ENCODE assay signal across 10 mouse cellular contexts in the genomic region with DNA sequence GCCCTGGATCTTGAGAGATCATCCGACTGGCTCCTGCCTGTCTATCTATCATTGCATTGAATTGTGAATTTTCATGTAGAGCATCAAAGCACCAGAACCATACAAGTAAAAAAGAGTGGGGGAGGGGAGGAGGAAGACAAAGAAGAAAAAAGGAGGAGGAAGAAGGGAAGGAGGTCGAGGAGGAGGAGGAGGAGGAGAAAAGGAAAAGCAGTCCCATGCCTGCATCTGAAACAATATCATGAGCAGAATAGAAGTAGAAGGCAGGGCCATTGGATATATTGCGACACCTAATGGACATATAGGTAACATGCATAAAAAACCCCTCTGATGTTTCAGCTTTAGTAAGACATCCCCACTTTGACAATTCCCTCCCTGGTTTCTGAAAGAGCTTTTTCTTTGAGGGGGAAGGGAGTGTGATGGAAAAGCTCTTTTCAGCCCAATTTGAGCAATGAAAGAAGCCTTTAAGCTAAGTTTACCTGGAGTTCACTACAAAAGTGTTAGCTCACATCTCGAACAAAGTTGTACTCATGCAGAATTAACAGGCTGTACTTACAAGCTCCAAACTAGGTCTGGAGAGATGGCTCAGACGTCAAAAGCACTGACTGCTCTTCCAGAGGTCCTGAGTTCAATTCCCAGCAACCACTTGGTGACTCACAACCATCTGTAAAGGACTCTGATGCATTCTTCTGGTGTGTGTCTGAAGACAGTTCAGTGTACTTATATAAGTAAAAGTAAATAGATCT. TPM values are rescaled to one million over a fixed set of nuclear protein-coding genes. Genes with fewer than 3 reads are reported as not detected.
DNase-seq lines count a peak whose midpoint lies in the region; ATAC-seq lines count a peak whose summit lies in the region.
"Had no signal": no experiment of that assay in that cellular context is flagged by ENCODE, and none has a peak within 500 bp of the region (broad histone marks: within the 10 kb centered on the region; RNA-seq: fewer than 3 reads in every experiment).

No protein-coding gene starts in this region.

- no peak overlapping the region for H3K27ac ChIP-seq in heart, embryonic 11.5 days (ENCODE audit: low read depth, low read length)
- no peak overlapping the region for H3K27ac ChIP-seq in midbrain, embryonic 14.5 days (replicated peaks; ENCODE audit: low read depth, low read length)
- H3K27ac ChIP-seq in midbrain, embryonic 10.5 days (replicated peaks): no peak overlapping the region

- no peaks in the 10 kb centered on the region for H3K4me1 ChIP-seq in heart, embryonic 11.5 days (ENCODE audit: control insufficient read depth, insufficient read depth, low read length)
- H3K4me1 ChIP-seq in midbrain, embryonic 14.5 days (ENCODE audit: control insufficient read depth, insufficient read depth, low read length): peaks cover 2% of the 10 kb centered on the region; the same call in 1 of the 2 replicates
- peaks cover 15% of the 10 kb centered on the region for H3K4me1 ChIP-seq in midbrain, embryonic 10.5 days

- no peaks in the 10 kb centered on the region for H3K36me3 ChIP-seq in heart, embryonic 11.5 days (ENCODE audit: control insufficient read depth, insufficient read depth, low read length)
- H3K36me3 ChIP-seq in midbrain, embryonic 14.5 days (ENCODE audit: control insufficient read depth, insufficient read depth, low read length): no peaks in the 10 kb centered on the region
- H3K36me3 ChIP-seq in midbrain, embryonic 10.5 days: no peaks in the 10 kb centered on the region

- no peak overlapping the region for H3K4me2 ChIP-seq in heart, embryonic 11.5 days
- H3K4me2 ChIP-seq in midbrain, embryonic 14.5 days (ENCODE audit: low read length): no peak overlapping the region

- no peak for ATAC-seq in heart, embryonic 11.5 days (replicated peaks; ENCODE audit: insufficient number of reproducible peaks, low FRiP score, low TSS enrichment)
- no peak for ATAC-seq in midbrain, embryonic 14.5 days (ENCODE audit: low FRiP score, low TSS enrichment)
- ATAC-seq in common myeloid progenitor, adult 5-6 weeks (replicated peaks; ENCODE audit: low read depth, poor library complexity, severe bottlenecking): peak; percentile 33; the same call in 1 of the 2 replicates
- ATAC-seq: Patski had no signal

- 28% methylated on average over 5 of the region's 5 CpGs for WGBS in heart, embryonic 11.5 days (ENCODE audit: insufficient replicate concordance)
- WGBS in midbrain, embryonic 14.5 days: 19% methylated on average over 5 of the region's 5 CpGs
- 26% methylated on average over 5 of the region's 5 CpGs for WGBS in midbrain, embryonic 10.5 days

- H3K27me3 ChIP-seq in heart, embryonic 11.5 days (ENCODE audit: control insufficient read depth, insufficient read depth, low read length): no peaks in the 10 kb centered on the region
- no peaks in the 10 kb centered on the region for H3K27me3 ChIP-seq in midbrain, embryonic 14.5 days (ENCODE audit: control insufficient read depth, insufficient read depth, low read length)
- peaks cover 26% of the 10 kb centered on the region for H3K27me3 ChIP-seq in midbrain, embryonic 10.5 days (ENCODE audit: low read depth, poor library complexity, severe bottlenecking)

- H3K9me3 ChIP-seq in heart, embryonic 11.5 days (replicated peaks; ENCODE audit: control insufficient read depth, low read length): no peaks in the 10 kb centered on the region
- H3K9me3 ChIP-seq in midbrain, embryonic 14.5 days (ENCODE audit: control insufficient read depth, low read length): no peaks in the 10 kb centered on the region
- H3K9me3 ChIP-seq in midbrain, embryonic 10.5 days (replicated peaks): no peaks in the 10 kb centered on the region

- peak; percentile 7 for DNase-seq in heart, adult 8-10 months (ENCODE audit: low spot score)
- DNase-seq in midbrain, embryonic 14.5 days: peak; percentile 70
- no peak for DNase-seq in midbrain, embryonic 10.5 days (ENCODE audit: low spot score)
- peak; percentile 20 for DNase-seq in yolk sac, embryonic 10.5 days (ENCODE audit: low spot score)
- no peak for DNase-seq in neural tube, embryonic 10.5 days (ENCODE audit: extremely low spot score, low spot score)
- no peak for DNase-seq in kidney, adult 11 months

- H3K4me3 ChIP-seq in heart, embryonic 11.5 days (ENCODE audit: low read depth, low read length): no peak overlapping the region
- H3K4me3 ChIP-seq in midbrain, embryonic 14.5 days (replicated peaks; ENCODE audit: low read depth, low read length): no peak overlapping the region
- no peak overlapping the region for H3K4me3 ChIP-seq in midbrain, embryonic 10.5 days

- H3K9ac ChIP-seq in heart, embryonic 11.5 days (ENCODE audit: low read depth, low read length): no peak overlapping the region
- no peak overlapping the region for H3K9ac ChIP-seq in midbrain, embryonic 14.5 days (replicated peaks; ENCODE audit: low read length)

RNA-seq across cellular contexts. Expression of a gene that starts 5.8 kb away (rescaled TPM):
- not detected for total RNA-seq in heart, adult 8-10 months (2022)
- not detected in 2 replicates for polyA plus RNA-seq in heart, embryonic 11.5 days (2014; fragmentation: Nextera tagmentation; extraction: Ambion mirVana)
- polyA plus RNA-seq in midbrain, embryonic 14.5 days (2014; fragmentation: Nextera tagmentation; extraction: Ambion mirVana): not detected in 2 replicates
- not detected in 2 replicates for polyA plus RNA-seq in midbrain, embryonic 10.5 days (2016; fragmentation: Nextera tagmentation; extraction: Ambion mirVana)
- not detected in 2 replicates for total RNA-seq in common myeloid progenitor, adult 5-6 weeks (2017)
- total RNA-seq: heart, adult 18-20 months had no signal
- polyA plus RNA-seq: Patski had no signal

Comparison
In these comparisons a context has a peak if more than half of its experiments do, and no peak if none do; other contexts are left out.
1. DNase-seq: peak in heart, adult 8-10 months (single experiment), midbrain, embryonic 14.5 days (single experiment) and yolk sac, embryonic 10.5 days (single experiment); none in midbrain, embryonic 10.5 days (single experiment), neural tube, embryonic 10.5 days (single experiment) and kidney, adult 11 months (single experiment).